Mouse (Mus musculus) ES-E14 (cell line): ENCODE data around the gene Donson. TPM values are rescaled to one million over a fixed set of nuclear protein-coding genes. Genes with fewer than 3 reads are reported as not detected.

Source experiments
- DNase-seq: peaks from one replicate; pipeline ENCODE4 v3.0.0-alpha.2; 2013; ENCODE audit warnings: low read depth, low spot score
- H3K27ac ChIP-seq: 2 replicates; pipeline ENCODE4 v1.5.1; 2012; ENCODE audit warnings: low read depth, mild to moderate bottlenecking, low read length, moderate library complexity, mixed read lengths; ENCODE audit not compliant: poor library complexity, insufficient read depth, severe bottlenecking
- H3K36me3 ChIP-seq: 2 replicates; pipeline ENCODE4 v1.6.1; 2012; ENCODE audit warnings: mild to moderate bottlenecking, low read length, moderate library complexity, mixed read lengths; ENCODE audit not compliant: control insufficient read depth, poor library complexity, insufficient read depth, severe bottlenecking
- H3K4me1 ChIP-seq, 2 experiments: fragments of 150-350 bp in 1 of 2; sonication (generic) in 1 of 2; 2 replicates each; pipeline ENCODE4 v1.6.1; 2012; ENCODE audit warnings: low read length in 2 of 2, mild to moderate bottlenecking in 1 of 2, mixed read lengths in 1 of 2; ENCODE audit not compliant: control insufficient read depth in 2 of 2, insufficient read depth in 2 of 2, poor library complexity in 1 of 2
- H3K4me3 ChIP-seq, 2 experiments: fragments of 150-350 bp in 1 of 2; sonication (generic) in 1 of 2; 2 replicates each; pipeline ENCODE4 v1.5.1; 2012; ENCODE audit warnings: low read length in 2 of 2, low read depth in 1 of 2, mild to moderate bottlenecking in 1 of 2, mixed read lengths in 1 of 2; ENCODE audit not compliant: insufficient read depth in 1 of 2, poor library complexity in 1 of 2, severe bottlenecking in 1 of 2
- H3K9ac ChIP-seq: 2 replicates; pipeline ENCODE4 v1.6.1; 2012; ENCODE audit warnings: low read depth, mild to moderate bottlenecking, low read length, mixed read lengths; ENCODE audit not compliant: poor library complexity, insufficient read depth, severe bottlenecking
- H3K9me3 ChIP-seq: fragments of 150-350 bp; sonication (generic); 2 replicates; pipeline ENCODE4 v1.6.1; 2012; ENCODE audit warnings: low read depth, mild to moderate bottlenecking, low read length; ENCODE audit not compliant: control insufficient read depth, insufficient read depth
- CHD2 ChIP-seq: IDR thresholded peaks from 2 replicates; pipeline ENCODE4 v1.6.1; 2014; ENCODE audit warnings: mild to moderate bottlenecking, low read depth, low read length, inconsistent platforms
- HCFC1 ChIP-seq: IDR thresholded peaks from 2 replicates; pipeline ENCODE4 v1.6.1; 2012; ENCODE audit warnings: low read length, inconsistent platforms, borderline replicate concordance; ENCODE audit not compliant: insufficient read depth
- MAFK ChIP-seq: IDR thresholded peaks from 2 replicates; pipeline ENCODE4 v1.6.1; 2014; ENCODE audit warnings: mild to moderate bottlenecking, low read depth, low read length, inconsistent platforms; ENCODE audit not compliant: insufficient read depth
- ZC3H11A ChIP-seq: IDR thresholded peaks from 2 replicates; pipeline ENCODE4 v1.6.1; 2012; ENCODE audit warnings: low read depth, mild to moderate bottlenecking, inconsistent platforms, low read length, borderline replicate concordance
- ZNF384 ChIP-seq: IDR thresholded peaks from 2 replicates; pipeline ENCODE4 v1.6.1; 2012; ENCODE audit warnings: low read depth, low read length, inconsistent platforms
- in situ Hi-C, 2 experiments: fragments of 600-800 bp; cut with MboI; formaldehyde crosslinking; loops; one replicate each; pipeline ENCODE4 v1.15.1; 2025; ENCODE audit warnings: low sequenced_read_pairs in 2 of 2, inconsistent platforms in 1 of 2; ENCODE audit not compliant: unreplicated experiment in 2 of 2
- total RNA-seq: library from RNA; depleted of rRNA; stranded (reverse); fragments of 300-350 nt; gene quantifications from 2 replicates; pipeline ENCODE4 v1.2.3, GENCODE M21; 2012

Donson gene
- total RNA-seq, 1 experiment: 38.8 TPM

DNA sequence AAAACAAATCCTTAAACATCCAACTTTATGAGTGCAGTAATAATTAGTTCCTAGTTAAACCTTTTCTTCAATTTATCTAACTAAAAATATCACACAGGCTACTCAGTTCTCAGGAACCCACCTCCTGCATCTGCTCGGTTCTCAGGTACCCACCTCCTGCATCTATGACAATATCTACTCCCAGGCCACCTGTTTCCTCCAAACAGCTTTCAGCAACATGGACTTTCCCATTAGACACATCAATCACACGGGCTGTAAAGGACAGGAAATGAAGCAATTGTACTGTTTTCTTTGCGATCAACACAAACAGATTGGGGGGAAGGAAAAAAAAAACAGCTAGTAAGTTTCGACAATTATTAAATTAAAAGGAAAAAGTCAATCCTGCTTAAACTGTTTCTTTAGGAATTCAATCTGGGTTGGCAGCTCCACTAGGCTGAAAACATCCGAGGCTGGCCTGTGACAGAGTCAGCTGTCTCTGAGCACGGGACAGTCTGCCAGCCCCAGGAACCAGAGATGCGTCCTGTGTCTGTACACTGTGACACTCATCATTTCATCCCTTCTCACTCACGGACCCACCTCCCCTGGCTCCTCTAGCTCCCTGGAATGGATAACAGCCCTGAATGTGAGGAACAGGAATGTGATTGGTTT, 6.7 kb upstream of the Donson start:
- Histone ChIP-seq H3K4me1 (0 out of 4 replicates have a peak, but pooled peaks cover 0 to 2% of the 10 kb centered on the region in 2 experiments), H3K4me3 (no peak overlapping the region), H3K27ac (no peak overlapping the region), H3K9ac (no peak overlapping the region), H3K36me3 (peaks cover 11% of the 10 kb centered on the region; the same call in 1 of the 2 replicates), H3K9me3 (no peaks in the 10 kb centered on the region)
- DNase-seq: no peak
- in situ Hi-C loops: no loop called here
- TF ChIP-seq MAFK (no peak), HCFC1 (no peak), ZNF384 (no peak), CHD2 (no peak), ZC3H11A (no peak)

DNA sequence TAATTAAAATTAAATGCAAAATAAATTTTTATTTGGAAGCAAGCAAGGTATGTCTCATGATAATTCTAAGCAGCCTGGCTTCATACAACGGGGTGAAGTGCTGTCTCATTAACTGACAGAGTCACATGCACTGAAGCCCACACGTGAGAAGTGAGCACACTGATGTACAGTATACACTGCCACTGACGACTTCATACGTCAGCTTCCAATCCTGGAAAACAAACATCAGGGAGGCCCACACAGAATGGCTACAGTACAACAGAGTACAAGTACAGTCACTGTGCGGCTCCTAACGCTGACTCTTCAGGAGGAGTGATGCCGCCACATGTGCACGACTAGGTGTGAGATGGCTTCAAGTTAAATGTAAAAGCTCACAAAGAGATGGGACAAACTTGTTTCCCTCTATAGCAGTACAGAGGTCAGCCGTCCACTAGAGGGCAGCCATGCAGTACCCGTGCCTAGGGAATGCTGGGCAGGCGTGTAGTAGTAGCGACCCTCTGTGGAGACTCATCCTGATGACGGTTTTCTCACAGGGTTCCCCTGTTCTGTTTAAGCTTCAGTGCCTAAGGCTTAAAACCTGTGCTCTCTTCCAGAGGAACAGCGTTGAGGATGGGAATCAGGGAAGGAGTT, 6.0 kb upstream of the Donson start:
- Histone ChIP-seq H3K9me3 (no peaks in the 10 kb centered on the region), H3K36me3 (peaks cover 11% of the 10 kb centered on the region; the same call in 1 of the 2 replicates), H3K4me3 (no peak overlapping the region), H3K27ac (no peak overlapping the region), H3K4me1 (0 out of 4 replicates have a peak, but pooled peaks cover 0 to 2% of the 10 kb centered on the region in 2 experiments), H3K9ac (0 out of 2 replicates have a peak overlapping the region, but pooled peaks have one; percentile 14)
- in situ Hi-C loops: no loop called here
- peak; percentile 66 for DNase-seq
- peak; percentile 84 for TF ChIP-seq ZC3H11A
- TF ChIP-seq MAFK: no peak
- no peak; the same call in 1 of the 2 replicates for TF ChIP-seq HCFC1

DNA sequence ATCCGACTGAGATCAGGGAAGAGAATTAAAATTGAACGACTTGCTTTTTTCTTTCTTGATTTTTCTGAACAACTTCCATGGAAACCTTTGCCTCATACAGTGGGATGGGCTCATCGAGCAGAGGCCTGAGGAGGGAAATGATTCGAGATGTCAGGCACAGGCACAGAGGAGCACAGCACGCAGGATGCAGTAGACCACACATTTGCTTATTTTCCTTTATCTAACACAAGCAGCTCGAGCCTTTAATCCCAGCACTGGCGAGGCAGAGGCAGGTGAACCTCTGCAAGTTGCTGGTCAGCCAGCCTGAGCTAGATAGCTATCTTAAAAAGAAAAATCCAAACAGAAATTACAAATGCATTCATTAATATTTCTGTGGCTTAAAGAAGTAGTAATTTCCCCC, 1.2 kb upstream of the Donson start:
- H3K27ac ChIP-seq: no peak overlapping the region
- H3K9ac ChIP-seq: no peak overlapping the region
- peaks cover 9% of the 10 kb centered on the region; the same call in 1 of the 2 replicates for H3K36me3 ChIP-seq
- 0 out of 4 replicates have a peak, but pooled peaks cover 2% of the 10 kb centered on the region in 2 experiments for H3K4me1 ChIP-seq
- in situ Hi-C loops: no loop called here
- no peak for DNase-seq
- no peaks in the 10 kb centered on the region for H3K9me3 ChIP-seq
- no peak for TF ChIP-seq ZNF384
- TF ChIP-seq ZC3H11A: no peak
- TF ChIP-seq HCFC1: no peak
- no peak for TF ChIP-seq CHD2
- TF ChIP-seq MAFK: no peak
- no peak overlapping the region for H3K4me3 ChIP-seq

DNA sequence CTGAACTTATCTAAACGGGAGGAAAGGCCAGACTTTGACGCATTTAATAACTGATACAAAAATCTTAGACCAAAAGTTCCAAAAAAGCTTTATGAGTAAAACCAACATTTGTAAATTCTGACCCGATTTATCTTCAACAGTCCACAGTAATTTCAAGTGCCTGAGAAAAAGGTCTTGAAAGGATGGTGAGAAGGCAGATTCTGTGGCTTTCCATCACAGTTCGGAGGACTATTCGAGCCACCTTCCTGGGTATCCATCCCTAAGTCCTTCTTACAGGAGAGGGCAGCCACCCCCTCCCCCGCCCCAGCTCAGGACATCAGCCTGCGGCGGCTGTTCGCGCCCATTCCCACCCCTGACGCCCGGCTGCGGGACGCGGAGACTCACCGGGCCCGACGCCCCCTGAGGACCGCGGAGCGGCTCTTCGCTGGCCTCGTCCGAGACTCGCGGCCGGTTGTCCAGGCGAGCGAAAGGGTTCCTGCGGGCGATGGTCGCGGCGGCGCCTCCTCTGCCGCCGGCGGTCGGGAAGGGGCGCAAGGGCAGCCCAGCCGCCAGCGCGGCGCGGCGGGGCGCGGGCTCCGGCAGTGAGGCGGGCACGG, 449 bp downstream of the Donson start:
- DNase-seq: no peak

More for the DNA sequence above, 449 bp downstream of the Donson start:
- Histone ChIP-seq H3K9ac (peak overlapping the region; percentile 98), H3K4me1 (0 out of 4 replicates have a peak, but pooled peaks cover 0 to 2% of the 10 kb centered on the region in 2 experiments), H3K4me3 (peak overlapping the region; percentile 93 to 98), H3K27ac (peak overlapping the region; percentile 29; the same call in 1 of the 2 replicates), H3K36me3 (peaks cover 17% of the 10 kb centered on the region), H3K9me3 (no peaks in the 10 kb centered on the region)
- TF ChIP-seq ZNF384: no peak
- no peak for TF ChIP-seq MAFK
- TF ChIP-seq HCFC1: no peak
- TF ChIP-seq CHD2: no peak
- TF ChIP-seq ZC3H11A: no peak
- in situ Hi-C loops: no loop called here
